Mouse (Mus musculus): ENCODE data around the gene Sdk1. TPM values are rescaled to one million over a fixed set of nuclear protein-coding genes. Genes with fewer than 3 reads are reported as not detected.

Gene Sdk1
- total and polyA plus RNA-seq, 3 experiments: 0.04 to 0.87 TPM; not detected in 1

- in situ Hi-C loops (cut with MboI; ENCODE audit: low pct_ligation_motif_present, low pct_unique_long_range_greater_than_20kb, low sequenced_read_pairs): no loop called here
- Histone ChIP-seq H3K79me2 (replicated peaks; ENCODE audit: control insufficient read depth, extremely low read depth, insufficient read depth, poor library complexity, severe bottlenecking) (no peaks in the 10 kb centered on the region), H3K4me2 (ENCODE audit: insufficient read depth, low read depth, poor library complexity, severe bottlenecking) (no peak overlapping the region), H3K9me3 (replicated peaks; ENCODE audit: low read length) (no peaks in the 10 kb centered on the region), H3K36me3 (replicated peaks in 1 of 2; ENCODE audit: control insufficient read depth in 1 of 2, insufficient read depth in 1 of 2, low read length in 1 of 2) (no peaks in the 10 kb centered on the region), H3K4me1 (ENCODE audit: control insufficient read depth in 1 of 2, insufficient read depth in 2 of 2) (no peaks in the 10 kb centered on the region), H3K4me3 (replicated peaks in 1 of 3; ENCODE audit: low read depth in 2 of 3, low read length in 2 of 3, poor library complexity in 1 of 3) (no peak overlapping the region), H3K27ac (ENCODE audit: insufficient read depth, low read depth) (no peak overlapping the region), H3K27me3 (replicated peaks) (no peaks in the 10 kb centered on the region), H3K9ac (ENCODE audit: insufficient read depth, low read depth) (no peak overlapping the region)
- TF ChIP-seq GABPA (IDR thresholded peaks at IDR 0.05; ENCODE audit: insufficient replicate concordance, low read depth, low read length): no peak
- TF ChIP-seq USF2 (conservative IDR thresholded peaks at IDR 0.05; ENCODE audit: low read depth, low read length): no peak
- no peak for TF ChIP-seq EP300 (IDR thresholded peaks at IDR 0.05; ENCODE audit: low read length)
- TF ChIP-seq E2F4 (IDR thresholded peaks at IDR 0.05; ENCODE audit: insufficient replicate concordance, low read depth, low read length): no peak
- TF ChIP-seq MXI1 (IDR thresholded peaks at IDR 0.05; ENCODE audit: low read depth, low read length): no peak
- no peak for TF ChIP-seq SIN3A (IDR thresholded peaks at IDR 0.05; ENCODE audit: low read length)
- no peak for TF ChIP-seq IRF4 (IDR thresholded peaks at IDR 0.05; ENCODE audit: low read depth, low read length)
- TF ChIP-seq ZNF384 (IDR thresholded peaks at IDR 0.05; ENCODE audit: low read depth, low read length): no peak
- TF ChIP-seq PAX5 (IDR thresholded peaks at IDR 0.05; ENCODE audit: low read length): no peak
- TF ChIP-seq JUND (conservative IDR thresholded peaks at IDR 0.05; ENCODE audit: low read depth, low read length): no peak
- no peak for TF ChIP-seq KAT2A (IDR thresholded peaks at IDR 0.05; ENCODE audit: insufficient replicate concordance, low read length)
- DNase-seq (ENCODE audit: extremely low read depth): no peak
- dilution Hi-C loops (cut with MboI; ENCODE audit: extremely low pct_ligation_motif_present, extremely low pct_unique_long_range_greater_than_20kb, low sequenced_read_pairs): no loop called here
Observed at GRCm38 (mm10) chr5:141463417-141463816, 222.1 kb downstream of the Sdk1 start.

- no peak overlapping the region for H3K9ac ChIP-seq (ENCODE audit: insufficient read depth, low read depth)
- no peak overlapping the region for H3K4me3 ChIP-seq (replicated peaks in 1 of 3; ENCODE audit: low read depth in 2 of 3, low read length in 2 of 3, poor library complexity in 1 of 3)
- H3K9me3 ChIP-seq (replicated peaks; ENCODE audit: low read length): no peaks in the 10 kb centered on the region
- dilution Hi-C loops (cut with MboI; ENCODE audit: extremely low pct_ligation_motif_present, extremely low pct_unique_long_range_greater_than_20kb, low sequenced_read_pairs) (no loop called here), in situ Hi-C loops (cut with MboI; ENCODE audit: low pct_ligation_motif_present, low pct_unique_long_range_greater_than_20kb, low sequenced_read_pairs) (no loop called here)
- H3K36me3 ChIP-seq (replicated peaks in 1 of 2; ENCODE audit: control insufficient read depth in 1 of 2, insufficient read depth in 1 of 2, low read length in 1 of 2): no peaks in the 10 kb centered on the region
- H3K27me3 ChIP-seq (replicated peaks): no peaks in the 10 kb centered on the region
- H3K79me2 ChIP-seq (replicated peaks; ENCODE audit: control insufficient read depth, extremely low read depth, insufficient read depth, poor library complexity, severe bottlenecking): no peaks in the 10 kb centered on the region
- TF ChIP-seq MEF2A (IDR thresholded peaks at IDR 0.05; ENCODE audit: borderline replicate concordance, low read depth, low read length) (no peak), POLR2AphosphoS2 (IDR thresholded peaks at IDR 0.05; ENCODE audit: low read depth, low read length) (no peak), IRF4 (IDR thresholded peaks at IDR 0.05; ENCODE audit: low read depth, low read length) (no peak), MAX (IDR thresholded peaks at IDR 0.05; ENCODE audit: low read length) (no peak), CHD1 (IDR thresholded peaks at IDR 0.05; ENCODE audit: low read depth, low read length) (no peak), GABPA (IDR thresholded peaks at IDR 0.05; ENCODE audit: insufficient replicate concordance, low read depth, low read length) (no peak), ZKSCAN1 (IDR thresholded peaks at IDR 0.05; ENCODE audit: borderline replicate concordance, low read depth, low read length) (no peak)
- H3K4me1 ChIP-seq (ENCODE audit: control insufficient read depth in 1 of 2, insufficient read depth in 2 of 2): no peaks in the 10 kb centered on the region
- no peak overlapping the region for H3K27ac ChIP-seq (ENCODE audit: insufficient read depth, low read depth)
- no peak for DNase-seq (ENCODE audit: extremely low read depth)
- H3K4me2 ChIP-seq (ENCODE audit: insufficient read depth, low read depth, poor library complexity, severe bottlenecking): no peak overlapping the region
Observed at GRCm38 (mm10) chr5:141468821-141469220, 227.5 kb downstream of the Sdk1 start.

All from CH12.LX (cell line).